Mouse (Mus musculus): ENCODE data around the gene Slc51b. TPM values are rescaled to one million over a fixed set of nuclear protein-coding genes. Genes with fewer than 3 reads are reported as not detected.

Slc51b gene
- total RNA-seq, 2 experiments from 2014 or later: not detected

DNA sequence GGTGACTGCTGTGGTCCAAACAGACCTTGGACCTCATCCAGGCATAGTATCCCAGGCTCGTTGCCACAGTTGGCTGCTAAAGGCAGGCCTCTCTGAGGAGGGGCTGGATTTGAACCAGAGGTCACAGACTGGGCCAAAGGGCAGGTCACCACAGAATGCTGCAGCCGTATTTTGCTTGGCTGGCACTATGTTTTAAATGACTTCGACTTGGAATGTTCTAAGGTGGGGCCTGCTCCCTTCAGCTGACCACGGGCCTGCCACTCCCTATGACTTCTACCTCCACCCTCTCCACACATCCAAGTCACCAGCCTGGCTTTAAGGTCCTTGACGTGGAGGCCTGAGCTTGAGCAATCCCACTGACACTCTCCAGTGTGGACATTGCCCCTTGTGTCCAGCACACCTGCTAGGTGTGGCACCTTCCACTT is 13.9 kb downstream of the Slc51b start:
- DNase-seq: no peak

DNA sequence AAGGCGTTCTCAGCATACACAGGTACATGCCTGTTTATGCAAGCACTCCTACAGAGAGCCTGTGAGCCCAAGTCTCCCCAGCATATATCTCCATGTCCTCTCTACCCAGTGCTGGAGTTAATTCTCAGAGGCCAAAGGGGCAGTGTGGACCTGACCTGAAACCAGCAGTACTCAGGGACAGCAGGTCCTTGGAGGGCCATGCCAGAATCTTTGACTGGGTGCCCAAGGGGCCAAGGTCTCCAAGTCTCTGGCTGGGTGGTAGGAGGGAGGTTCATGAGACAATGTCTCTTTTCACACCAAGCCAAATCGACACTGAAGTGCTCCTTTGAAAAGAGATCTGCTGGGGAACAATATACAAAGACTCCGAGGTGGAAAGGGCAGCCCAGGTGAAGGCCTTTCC is 14.9 kb downstream of the Slc51b start:
- no peak for DNase-seq

DNA sequence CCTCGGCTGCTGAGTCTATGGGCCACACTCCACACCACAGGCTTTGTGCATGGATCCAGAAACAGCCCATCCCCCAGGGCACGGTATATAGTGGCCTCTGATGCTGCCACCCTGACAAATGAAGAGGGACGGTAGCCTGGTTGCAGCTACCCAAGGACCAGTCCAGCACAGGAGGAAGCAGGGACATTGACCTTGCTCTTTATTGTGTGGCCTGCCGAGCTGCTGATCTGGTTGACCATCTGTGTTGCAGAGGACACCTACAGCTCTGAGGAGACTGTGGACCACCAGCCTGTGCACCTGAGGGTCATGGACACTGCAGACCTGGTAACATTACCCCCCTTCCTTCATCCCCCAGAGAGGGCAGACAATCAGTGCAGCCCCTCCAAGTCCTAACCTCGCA is 15.4 kb downstream of the Slc51b start:
- DNase-seq: no peak

DNA sequence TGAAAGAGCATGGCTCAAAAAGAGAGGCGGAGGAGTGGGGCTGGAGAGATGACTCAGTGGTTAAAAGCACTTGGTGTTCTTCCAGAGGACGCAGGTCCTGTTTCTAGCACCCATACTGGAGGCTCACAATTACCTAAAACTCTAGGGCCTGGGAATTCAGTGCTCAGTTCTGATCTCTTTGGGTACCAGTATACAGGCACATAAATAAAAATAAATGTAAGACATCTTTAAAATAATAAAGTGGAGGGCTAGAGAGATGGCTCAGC is 17.6 kb downstream of the Slc51b start:
- DNase-seq: no peak

DNA sequence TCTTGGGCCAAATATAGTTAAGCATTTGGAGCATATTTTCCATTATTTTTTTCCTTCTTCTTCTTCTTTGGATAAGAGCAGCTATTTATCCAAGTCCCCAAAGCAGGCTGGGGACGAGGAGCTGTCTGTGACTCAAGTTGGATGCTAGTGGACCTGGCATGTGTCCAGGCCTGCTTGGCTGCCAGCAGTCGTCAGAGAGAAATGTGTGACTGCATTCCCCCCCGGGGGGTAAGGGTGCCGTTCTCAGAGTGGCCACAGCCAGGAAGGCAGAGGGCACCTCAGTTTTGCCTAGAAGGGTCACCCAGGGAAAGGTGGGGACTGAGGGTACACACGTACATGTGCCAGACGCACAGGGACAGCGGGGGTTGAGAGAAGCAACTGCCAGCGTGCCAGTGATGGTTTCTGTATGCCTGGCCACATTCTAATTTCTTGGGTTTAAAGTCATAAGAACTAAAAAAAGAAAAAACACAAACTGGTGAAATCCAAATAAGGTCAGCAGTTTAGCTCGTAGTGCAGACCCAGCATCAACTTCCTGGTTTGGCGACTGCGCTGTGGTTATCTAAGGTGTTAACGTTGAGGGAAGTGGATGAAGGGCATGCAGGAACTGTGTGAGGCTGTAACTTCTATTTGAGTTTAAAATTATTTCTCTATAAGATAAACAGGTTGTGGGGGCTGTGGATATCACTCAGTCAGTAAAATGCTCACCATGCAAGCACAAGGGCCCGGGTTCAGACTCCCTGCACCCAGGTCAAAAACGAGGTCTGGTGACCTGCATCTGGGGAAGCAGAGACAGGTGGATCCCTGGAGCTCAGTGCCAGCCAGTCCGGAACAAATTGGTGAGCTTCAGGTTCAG is 18.2 kb downstream of the Slc51b start:
- DNase-seq: peak; percentile 78

DNA sequence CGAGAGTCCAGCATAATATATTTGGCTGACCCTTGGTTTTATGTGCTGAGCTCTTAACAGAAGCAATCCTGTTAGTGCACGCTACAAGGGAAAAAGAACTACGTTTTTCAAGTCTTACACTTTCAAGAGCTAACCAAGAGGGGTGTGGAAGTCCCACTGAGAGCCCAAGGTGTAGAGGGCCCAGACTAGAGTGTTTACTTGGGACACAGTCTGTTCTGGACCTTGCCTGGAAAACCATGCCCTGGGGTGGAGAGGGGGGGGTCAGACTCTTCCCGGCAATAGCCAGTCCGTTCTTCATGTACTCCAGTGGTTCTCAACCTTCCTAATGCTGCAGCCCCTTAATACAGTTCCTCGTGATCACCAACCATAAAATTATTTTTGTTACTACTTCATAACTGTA is 22.8 kb downstream of the Slc51b start:
- DNase-seq: no peak

DNA sequence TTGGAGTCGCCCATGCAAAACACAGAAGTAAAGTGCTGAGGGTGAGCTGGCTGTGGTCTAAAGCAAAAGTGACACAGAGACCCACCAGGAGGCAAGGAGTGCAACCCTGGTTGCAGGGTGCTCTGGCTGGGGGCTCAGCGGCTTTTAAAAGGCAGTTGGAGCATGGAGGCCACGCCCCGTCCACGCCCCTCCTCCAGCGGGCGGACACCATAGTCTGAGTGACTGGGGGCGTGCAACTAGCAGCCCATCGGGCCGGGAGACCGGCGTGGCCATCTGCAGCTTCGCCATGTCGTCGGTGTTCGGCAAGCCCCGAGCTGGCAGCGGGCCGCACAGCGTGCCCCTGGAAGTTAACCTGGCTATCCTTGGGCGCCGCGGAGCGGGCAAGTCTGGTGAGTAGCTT is 24.5 kb downstream of the Slc51b start, which contains the start of gene Rasl12:
Gene Rasl12, plus strand, starts transcription at position 228 of the 400 bp plus-strand sequence.
- peak; percentile 74 for DNase-seq

DNA sequence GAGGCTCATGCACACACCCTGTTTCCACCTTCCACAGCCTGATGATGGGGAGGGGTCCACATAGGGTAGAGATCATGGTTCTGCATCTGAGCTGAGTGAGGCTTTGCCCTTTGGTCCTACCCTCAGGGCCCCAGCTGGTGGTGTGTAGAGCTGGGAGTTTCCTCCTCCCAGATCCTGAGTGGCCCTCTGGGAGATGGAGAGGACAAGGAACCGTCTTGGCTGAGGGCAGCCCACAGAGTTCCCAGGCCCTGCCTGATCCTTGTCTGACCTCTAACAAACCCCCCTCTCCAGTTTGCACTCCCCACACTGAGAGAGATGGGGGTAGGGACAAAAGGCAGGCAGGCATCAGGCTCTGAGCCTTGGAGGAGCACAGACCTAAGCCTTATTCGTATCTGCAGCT is 28.4 kb downstream of the Slc51b start:
- peak; percentile 44 for DNase-seq

DNA sequence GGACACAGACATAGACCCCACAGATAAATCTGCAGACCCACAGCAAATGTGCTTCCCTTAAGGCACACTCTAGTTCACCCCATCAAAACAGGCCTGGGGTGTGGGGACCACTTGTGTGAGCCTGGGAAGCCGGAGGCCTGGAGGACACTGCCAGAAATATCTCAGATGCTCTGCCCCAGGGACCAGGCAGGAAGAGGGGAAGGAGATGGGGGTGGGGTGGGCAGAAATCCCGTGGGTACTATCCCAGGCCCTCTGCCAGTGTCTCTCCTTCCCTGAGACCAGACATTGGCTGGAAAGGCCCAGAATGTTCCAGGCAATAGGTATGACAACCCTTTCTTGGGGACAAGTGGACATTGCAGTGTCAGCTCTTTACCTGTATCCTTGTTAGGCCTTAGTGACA is 29.1 kb downstream of the Slc51b start:
- DNase-seq: peak; percentile 60

DNA sequence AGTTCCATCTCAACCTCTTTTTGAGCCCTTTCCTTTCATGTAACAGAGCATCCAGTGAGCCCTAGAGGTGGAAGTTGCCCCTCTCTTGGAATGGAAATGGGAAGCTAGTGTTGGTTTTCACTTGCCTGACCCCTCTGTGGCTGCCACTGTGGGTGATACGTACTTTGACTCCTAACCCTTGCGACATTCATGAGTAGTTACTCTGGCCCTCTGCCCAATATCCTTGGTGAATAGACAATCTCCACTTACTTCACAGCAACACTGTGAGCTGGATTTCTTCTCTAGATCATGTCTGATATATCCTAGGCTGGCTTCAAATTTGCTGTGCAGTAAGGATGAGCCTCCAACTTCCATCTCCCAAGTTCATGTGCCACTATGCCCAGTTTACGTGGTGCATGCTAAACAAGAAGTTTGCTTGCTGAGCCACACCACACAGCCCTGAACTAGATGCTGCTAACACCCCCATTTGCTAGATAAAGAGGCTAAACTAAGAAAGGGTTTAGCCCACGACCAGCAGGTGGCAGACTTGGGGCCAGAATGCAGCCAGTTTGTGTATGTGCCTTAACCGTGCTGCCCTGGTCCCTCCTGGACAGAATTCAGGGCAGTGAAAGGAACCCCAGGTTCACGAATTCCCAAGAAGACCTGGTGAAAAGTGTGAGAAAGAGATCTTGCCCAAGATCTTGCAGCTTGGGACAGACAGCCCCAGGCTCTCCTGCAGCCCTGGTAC is 30.0 kb downstream of the Slc51b start:
- DNase-seq: peak; percentile 53

DNA sequence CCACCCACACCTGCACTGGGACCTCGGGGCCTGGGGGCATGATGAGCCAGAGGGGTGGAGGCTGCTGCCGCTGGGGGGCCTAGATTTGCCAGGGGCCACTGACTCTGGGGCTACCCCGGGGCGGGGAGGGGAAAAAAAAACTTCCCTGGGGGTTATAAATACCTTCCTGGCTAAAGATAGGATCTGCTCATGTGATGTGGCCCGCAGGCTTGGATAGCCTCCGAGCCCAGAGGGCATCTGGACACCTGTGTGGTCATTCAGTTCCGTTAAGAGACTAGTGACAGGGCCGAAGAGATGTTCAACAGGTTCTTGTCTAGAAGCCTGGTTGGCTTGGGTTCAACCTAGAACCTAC is 31.2 kb downstream of the Slc51b start, which contains the start of gene Kbtbd13:
Gene Kbtbd13, minus strand, starts transcription at position 40 of the 352 bp plus-strand sequence.
- peak; percentile 67 for DNase-seq

DNA sequence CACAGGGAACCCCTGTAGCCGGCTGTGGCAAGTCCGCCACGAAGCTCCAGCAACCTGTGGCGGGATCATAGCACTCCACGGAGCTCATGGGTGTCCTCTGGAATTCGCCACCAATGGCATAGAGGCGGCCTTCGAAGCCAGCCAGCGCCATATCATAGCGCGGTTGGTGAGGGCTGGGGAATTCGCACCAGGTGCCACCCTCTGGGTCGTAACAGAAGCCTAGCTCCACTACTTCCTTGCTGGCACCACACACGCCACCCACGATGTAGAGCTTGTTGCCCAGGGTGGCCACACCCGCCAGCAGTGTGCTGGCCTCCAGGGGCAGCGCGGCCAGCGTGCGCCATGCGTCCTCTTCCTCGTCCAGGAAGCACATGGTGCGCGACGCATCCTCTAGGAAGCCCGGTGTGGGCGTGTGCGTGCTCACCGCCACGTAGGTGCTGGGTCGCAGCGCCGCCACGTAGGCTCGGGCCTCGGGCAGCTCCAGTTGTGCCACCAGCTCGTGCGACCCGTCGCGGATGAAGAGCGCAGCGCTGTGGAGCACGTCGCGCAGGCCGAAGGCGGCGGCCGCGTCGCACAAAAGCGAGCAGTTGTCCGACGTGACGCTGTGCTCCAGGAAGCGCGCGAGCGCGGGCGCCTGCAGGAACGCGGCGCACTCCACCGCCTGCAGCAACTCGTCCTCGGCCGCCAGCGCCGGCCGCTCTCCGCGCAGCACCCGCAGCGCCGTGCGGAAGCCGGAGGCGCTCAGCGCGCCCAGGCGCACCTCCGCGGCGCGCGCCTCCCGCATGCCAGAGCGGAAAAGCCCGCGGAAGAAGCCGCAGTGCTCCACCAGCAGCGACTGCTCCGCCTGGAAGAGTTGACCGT is 31.8 kb downstream of the Slc51b start:
- DNase-seq: no peak

DNA sequence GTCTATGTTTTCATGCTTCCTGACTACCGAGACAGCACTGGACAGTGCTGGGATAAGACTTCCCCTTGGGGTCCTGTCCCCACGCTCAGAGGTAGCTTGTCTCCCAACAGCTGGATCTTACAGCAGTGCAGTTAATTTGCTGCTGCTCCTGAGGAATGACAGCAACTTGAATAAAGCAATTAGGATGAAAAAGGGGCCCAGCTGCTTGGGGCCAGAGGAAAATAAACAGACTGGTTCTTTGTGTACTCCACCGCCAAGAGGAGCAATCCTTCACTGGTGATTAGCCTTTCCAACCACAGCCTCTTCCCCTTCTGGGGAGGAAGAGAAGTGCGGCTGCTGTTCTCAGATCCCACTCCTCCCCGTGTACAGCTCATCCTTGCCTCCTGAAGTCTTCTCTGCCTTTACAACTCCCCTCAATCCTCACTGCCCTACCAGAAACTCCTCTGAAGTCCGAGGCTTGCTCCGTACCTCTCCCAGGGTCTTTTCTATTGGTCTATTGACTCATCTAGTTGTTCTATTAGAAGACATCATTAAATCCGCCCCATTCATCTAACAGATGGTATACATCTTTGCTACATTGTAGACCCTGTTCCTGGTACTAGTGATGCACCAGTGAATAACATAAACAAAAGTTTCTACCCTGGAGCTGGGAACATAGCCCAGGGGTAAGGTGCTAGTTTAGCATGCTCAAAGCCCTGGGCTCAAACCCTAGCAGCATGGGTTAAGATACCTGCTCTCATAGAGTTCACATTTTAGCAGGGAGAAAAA is 36.2 kb downstream of the Slc51b start:
- no peak for DNase-seq

DNA sequence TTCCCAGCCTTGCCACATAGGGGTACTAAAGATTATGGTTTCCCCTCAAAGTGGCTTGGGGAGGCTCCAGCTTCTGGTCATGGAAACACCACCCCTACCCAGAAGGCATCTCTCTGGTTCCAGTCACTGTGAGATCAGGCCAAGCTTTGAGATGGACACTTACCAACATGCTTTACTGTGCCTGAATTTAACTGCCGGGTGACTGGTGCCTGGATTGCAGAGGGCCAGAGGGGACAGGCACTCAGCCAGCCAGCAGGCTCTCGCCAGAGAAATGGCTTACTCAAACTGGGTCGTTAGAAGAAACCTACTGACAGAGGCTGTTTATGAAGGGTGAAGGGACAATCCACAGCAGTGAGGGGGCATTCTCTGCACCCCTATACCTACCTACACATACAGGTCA is 38.5 kb downstream of the Slc51b start:
- peak; percentile 69 for DNase-seq

DNA sequence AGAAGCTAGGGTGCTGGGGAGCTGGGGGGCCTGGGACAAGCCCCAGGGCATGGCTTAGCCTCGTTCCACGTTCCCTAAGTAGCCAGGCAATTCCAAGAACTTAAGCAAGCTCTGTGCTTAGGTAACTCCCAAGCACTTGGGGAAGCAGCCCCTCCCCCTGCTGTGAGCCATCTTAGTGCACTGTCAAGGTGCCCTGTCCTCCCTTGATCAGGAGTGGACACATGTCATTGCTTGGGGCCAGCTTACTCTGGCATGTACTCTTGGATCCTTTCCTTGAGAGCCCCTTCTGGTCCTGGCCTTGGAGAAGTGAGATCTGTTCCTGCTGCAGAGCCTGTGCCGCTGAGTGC is 40.0 kb downstream of the Slc51b start:
- DNase-seq: peak; percentile 54

DNA sequence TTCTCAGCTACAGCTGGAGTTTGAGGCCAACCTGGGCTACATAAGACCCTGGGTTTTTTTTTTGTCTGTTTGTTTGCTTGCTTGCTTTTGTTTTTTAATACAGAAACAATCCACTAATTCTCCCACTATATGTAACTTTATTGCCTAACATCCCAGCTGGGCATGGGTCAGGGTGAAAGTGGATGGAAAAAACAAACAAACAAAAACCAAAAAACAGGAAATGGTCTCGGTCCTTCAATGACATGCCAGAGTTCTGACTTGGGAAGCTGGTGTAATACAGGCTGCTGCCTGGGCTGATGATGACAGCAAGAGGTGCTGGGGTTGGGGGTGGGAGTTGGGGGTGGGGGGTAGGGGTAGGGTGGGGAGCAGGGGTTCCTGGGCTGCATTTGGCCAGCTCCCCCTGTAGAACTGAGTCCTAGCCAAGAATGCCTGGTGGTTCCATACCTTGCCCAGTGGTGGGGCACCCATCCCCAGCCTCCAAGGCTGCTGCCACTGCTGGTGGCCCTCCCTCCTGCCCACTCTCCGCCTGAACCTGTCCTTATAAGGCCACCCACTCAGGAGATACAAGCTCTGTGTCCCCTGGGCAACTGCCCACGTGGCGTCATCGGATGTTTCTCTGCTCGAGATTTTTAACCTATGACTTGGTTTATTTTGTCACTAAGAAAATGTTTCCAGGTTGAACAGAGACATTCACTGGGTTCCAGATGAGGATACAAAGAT is 40.6 kb downstream of the Slc51b start:
- DNase-seq: peak; percentile 34

DNA sequence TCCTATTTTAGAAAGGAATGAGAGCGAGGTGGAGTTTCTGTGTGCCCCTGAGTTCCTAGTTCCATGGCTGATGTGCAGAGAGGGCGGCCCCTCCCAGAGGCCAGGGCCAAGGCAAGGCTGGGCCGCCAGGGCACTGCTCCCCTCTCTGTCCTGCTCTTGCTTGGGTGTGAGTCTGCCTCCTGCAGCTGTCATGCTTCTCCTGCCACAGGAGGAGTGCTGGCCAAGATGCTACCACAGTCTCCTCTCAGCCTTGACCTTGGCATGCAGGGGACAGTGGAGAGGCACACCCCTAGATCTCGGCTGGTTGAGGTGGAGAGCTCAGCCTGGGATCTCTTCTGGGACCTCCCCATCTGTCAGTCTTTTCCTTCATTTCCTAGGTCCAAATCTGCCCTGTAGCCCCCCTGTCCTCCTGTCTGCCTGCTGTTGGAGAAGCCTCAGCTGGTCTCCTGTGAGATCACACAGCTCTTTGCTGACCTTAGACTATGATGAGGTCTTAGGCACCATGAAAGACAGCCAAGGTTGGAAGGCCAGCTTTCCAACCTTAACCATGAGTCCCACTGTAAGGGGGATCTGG is 41.7 kb downstream of the Slc51b start:
- peak; percentile 50 for DNase-seq

DNA sequence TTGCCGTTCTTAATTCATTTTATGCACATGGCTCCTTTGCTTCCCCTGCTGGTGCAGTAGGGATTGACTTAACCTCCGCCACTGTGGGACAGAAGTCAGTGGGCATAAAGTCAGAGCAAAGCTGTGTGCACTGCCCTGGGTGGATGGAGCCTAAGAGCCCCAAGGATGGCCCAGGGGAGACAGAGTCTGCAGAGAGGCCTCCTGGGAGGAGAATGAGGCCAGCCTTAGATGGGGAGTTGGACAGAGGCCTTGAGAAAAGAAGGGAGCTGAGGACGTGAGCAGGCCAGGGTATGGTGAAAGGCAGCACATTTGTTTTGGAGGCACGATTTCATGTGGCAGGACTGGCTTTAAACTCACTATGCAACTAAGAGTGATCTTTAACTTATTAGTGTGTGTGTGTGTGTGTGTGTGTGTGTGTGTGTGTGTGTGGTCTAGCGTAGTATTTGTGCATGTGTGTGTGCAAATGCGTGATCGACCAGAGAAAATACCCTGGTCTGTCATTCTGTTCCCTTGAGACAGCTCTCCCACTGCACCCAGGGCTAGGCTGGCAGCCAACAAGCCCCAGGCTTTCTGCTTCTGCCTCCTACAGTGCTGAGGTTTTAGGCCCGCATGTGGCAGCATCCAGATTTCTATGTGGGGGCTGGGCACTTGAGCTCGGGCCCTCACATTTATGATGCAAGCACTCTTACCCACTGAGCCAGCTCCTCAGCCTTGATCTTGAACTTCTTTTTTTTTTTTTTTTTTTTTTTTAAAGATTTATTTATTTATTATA is 47.4 kb downstream of the Slc51b start:
- DNase-seq: no peak

DNA sequence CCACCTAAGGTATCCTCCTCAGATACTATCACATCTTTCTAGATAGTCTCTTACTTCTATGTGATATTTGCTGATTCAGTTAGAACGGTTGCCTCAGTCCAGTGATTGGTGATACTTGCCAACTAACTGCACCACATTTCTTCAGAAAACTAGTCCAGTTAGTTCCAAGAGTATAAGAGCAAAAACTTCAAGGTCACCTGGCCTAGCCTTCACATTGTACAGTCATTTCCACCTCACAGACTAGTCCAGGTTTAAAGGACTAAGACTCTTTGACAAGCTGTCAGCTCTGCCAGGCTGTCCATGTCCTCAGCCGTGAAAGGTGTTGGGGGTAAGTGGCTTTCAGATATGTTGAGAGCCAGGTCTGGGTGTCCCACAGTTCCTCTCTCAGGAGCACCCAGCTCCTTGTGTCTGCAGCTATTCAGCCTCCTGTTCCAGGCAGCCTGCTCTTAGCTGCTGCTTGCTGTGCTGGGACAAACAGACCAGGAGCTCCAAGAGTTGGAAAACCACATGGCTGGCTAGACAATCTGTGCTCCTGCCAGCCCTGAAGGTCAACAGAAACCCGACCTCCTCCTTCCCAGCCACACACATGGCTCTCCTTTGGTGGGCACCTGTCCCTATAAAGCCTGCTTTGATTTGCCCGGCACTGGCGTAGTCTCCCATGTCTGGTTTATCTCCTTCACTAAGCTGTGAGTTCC is 48.1 kb downstream of the Slc51b start:
- DNase-seq: peak; percentile 78

DNA sequence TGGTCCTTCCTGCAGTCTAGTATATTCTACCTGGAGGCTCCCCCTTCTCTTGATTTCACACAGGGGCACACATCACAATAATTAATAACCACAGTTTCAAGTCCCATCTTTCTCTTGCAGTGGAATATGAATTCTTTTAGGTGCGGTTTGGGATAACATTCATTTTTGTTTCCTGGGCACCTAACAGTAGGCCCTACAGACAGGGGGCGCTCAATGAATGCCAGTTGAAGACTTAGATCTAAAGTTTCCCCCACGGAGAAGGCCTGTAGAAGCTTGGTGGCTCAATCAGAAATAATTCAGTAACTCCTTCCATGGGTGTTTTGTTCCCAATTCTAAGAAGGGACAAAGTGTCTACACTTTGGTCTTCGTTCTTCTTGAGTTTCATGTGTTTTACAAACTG is 50.3 kb downstream of the Slc51b start:
- DNase-seq: no peak

Measured in gastrocnemius, postnatal 25 days (tissue).